Mouse (Mus musculus): ENCODE data around the gene Ccin.

Gene Ccin

GRCm38 (mm10) chr4:43974914-43975616 lies 8.2 kb upstream of the Ccin start:
- DNase-seq (ENCODE audit: low spot score) = no peak

GRCm38 (mm10) chr4:43976223-43976740 lies 7.0 kb upstream of the Ccin start:
- no peak for DNase-seq (ENCODE audit: low spot score)

- peak; percentile 22 for DNase-seq (ENCODE audit: low spot score)
Measured at GRCm38 (mm10) chr4:43978521-43979443, 4.5 kb upstream of the Ccin start.

- no peak for DNase-seq (ENCODE audit: low spot score)
Measured at GRCm38 (mm10) chr4:43979746-43980145, 3.5 kb upstream of the Ccin start.

- DNase-seq (ENCODE audit: low spot score) = no peak
Measured at GRCm38 (mm10) chr4:43980236-43980635, 3.0 kb upstream of the Ccin start.

GRCm38 (mm10) chr4:43980846-43981245 lies 2.4 kb upstream of the Ccin start:
- no peak for DNase-seq (ENCODE audit: low spot score)

GRCm38 (mm10) chr4:43981251-43981650 lies 2.0 kb upstream of the Ccin start:
- no peak for DNase-seq (ENCODE audit: low spot score)

GRCm38 (mm10) chr4:43982053-43982732 lies 1.1 kb upstream of the Ccin start:
- peak; percentile 97 for DNase-seq (ENCODE audit: low spot score)

GRCm38 (mm10) chr4:43983756-43984155 lies 473 bp downstream of the Ccin start:
- DNase-seq (ENCODE audit: low spot score) = no peak

- no peak for DNase-seq (ENCODE audit: low spot score)
Measured at GRCm38 (mm10) chr4:43984326-43984725, 1.0 kb downstream of the Ccin start.

GRCm38 (mm10) chr4:43988976-43989375 lies 5.7 kb downstream of the Ccin start:
- no peak for DNase-seq (ENCODE audit: low spot score)

- no peak for DNase-seq (ENCODE audit: low spot score)
Measured at GRCm38 (mm10) chr4:43993072-43993471, 9.8 kb downstream of the Ccin start.

- DNase-seq (ENCODE audit: low spot score) = no peak
Measured at GRCm38 (mm10) chr4:43994342-43994741, 11.1 kb downstream of the Ccin start.

- no peak for DNase-seq (ENCODE audit: low spot score)
Measured at GRCm38 (mm10) chr4:44003622-44004021, 20.3 kb downstream of the Ccin start.

GRCm38 (mm10) chr4:44004126-44004525 lies 20.8 kb downstream of the Ccin start, which contains the start of gene Clta:
TSS of gene Clta (plus strand) at chr4:44004452.
- DNase-seq (ENCODE audit: low spot score) = no peak

- DNase-seq (ENCODE audit: low spot score) = no peak
Measured at GRCm38 (mm10) chr4:44004623-44005409, 21.5 kb downstream of the Ccin start.

GRCm38 (mm10) chr4:44010176-44010575 lies 26.9 kb downstream of the Ccin start:
- DNase-seq (ENCODE audit: low spot score) = no peak

GRCm38 (mm10) chr4:44010893-44011292 lies 27.6 kb downstream of the Ccin start:
- DNase-seq (ENCODE audit: low spot score) = no peak

- DNase-seq (ENCODE audit: low spot score) = no peak
Measured at GRCm38 (mm10) chr4:44011799-44012198, 28.5 kb downstream of the Ccin start.

GRCm38 (mm10) chr4:44012376-44013367 lies 29.4 kb downstream of the Ccin start:
- peak; percentile 94 for DNase-seq (ENCODE audit: low spot score)
